Mouse (Mus musculus): ENCODE data around the gene Gm8871.
"Not testable (repeated sequence)": the region's sequence is repeated elsewhere in the genome, so short reads cannot be mapped to it uniquely, and the experiment has no call there.

Gm8871 gene

DNA sequence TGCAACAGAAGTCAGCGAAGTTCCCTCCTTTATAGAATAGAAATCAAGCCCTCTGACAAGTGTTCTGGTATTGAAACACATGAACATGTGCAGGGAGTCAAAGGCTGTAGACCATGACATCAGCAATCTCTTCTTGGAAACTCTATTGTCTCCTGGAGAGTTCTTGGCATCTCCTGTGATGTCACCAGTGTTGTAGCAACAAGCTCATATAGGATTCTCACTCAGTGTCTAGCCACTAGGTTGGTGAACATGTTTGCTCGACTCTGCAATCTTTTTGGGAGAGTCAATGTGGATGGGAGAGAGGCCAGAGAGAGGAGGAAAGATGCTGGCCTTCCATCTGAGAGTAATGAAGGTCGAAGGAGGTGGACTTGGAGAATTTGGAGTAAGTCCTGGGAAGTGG lies at the start of gene Gm8871, which contains the start of gene Gm8857:
Gene Gm8871, plus strand, starts transcription at position 301 of the 400 bp plus-strand sequence.
Gene Gm8857, plus strand, starts transcription at position 303 of the 400 bp plus-strand sequence.
- DNase-seq: not testable (repeated sequence)

DNA sequence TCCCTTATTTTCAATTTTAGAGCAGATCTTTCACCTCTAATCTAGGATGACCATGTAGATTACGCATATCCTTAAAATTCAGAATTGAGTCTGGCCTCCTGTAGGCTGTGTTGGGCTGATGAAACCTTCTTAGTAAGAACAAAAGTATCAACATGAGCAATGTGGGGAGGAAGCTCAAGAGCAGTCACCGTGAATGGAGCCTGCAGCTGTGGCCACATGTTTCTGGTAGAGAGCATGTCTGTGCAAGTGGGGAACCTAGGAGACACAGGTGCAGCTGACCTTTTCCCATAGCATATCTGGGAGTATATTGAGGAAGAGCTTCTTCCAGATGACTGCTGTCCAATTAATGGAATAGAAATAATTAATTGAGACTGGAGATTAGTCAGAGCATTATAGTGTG lies 5.9 kb downstream of the Gm8871 start:
- not testable (repeated sequence) for DNase-seq

- DNase-seq: peak in 1 of 2 experiments; percentile 1
These were observed 10.5 kb downstream of the Gm8871 start for GRCm38 (mm10) chr5:10958057-10958456.
